Mouse (Mus musculus) fat pad, adult 2 months (tissue): ENCODE results near the gene Wfikkn2.
"Not testable (repeated sequence)": the region's sequence is repeated elsewhere in the genome, so short reads cannot be mapped to it uniquely, and the experiment has no call there.

Experiments used
- DNase-seq: peaks from one replicate; pipeline ENCODE4 v3.0.0-alpha.2; 2011; ENCODE audit warnings: low read depth, low spot score; ENCODE audit errors: extremely low read depth

Gene Wfikkn2

DNA sequence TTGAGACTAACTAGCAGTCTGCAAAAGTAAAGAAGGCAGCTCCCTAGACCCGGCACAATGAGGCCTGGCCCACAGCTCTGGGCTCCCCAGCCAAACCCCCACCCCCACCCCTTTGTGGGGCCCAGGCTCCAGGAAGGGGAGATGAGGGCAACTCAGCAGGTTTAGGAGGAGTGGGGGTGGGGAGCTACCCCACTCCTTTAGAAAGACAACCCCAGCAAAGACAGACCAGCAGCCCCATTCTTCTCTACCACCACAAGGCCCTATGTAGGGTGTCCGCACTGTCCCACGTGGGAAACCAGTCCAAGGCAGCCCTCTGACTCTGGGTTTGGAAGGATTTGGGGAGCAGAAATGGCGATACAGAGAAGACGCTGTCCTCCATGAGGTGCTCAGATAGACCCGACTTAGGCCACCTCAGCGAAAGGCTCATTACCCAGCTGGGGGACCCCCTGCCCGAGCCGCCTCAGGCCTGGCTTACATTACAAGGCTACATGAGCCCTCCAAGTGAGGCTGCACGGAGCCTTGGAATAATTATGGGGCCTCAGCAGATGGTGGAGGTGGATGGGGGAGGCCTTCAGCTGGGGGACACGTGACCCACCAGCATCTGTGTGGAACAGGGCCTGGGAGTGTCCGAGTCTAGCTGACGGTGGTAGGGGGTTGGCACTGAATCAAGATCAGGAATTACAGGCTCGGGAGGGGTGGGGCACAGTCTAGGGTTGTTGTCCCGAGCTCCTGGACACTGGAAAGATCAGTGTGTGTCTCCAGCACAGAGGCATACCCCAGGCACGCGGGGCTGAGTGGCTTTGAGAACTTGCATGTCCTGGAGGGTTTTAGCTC is at the start of gene Wfikkn2:
TSS of gene Wfikkn2 (minus strand) at position 51 of the 834 bp plus-strand sequence.
- no peak for DNase-seq

GRCm38 (mm10) chr11:94294996-94295845 is 49.4 kb upstream of the Wfikkn2 start:
- no peak for DNase-seq

- no peak for DNase-seq
Measured at GRCm38 (mm10) chr11:94290062-94290740, 44.4 kb upstream of the Wfikkn2 start.

- DNase-seq, result no peak
Measured at GRCm38 (mm10) chr11:94287105-94287504, 41.3 kb upstream of the Wfikkn2 start.

DNA sequence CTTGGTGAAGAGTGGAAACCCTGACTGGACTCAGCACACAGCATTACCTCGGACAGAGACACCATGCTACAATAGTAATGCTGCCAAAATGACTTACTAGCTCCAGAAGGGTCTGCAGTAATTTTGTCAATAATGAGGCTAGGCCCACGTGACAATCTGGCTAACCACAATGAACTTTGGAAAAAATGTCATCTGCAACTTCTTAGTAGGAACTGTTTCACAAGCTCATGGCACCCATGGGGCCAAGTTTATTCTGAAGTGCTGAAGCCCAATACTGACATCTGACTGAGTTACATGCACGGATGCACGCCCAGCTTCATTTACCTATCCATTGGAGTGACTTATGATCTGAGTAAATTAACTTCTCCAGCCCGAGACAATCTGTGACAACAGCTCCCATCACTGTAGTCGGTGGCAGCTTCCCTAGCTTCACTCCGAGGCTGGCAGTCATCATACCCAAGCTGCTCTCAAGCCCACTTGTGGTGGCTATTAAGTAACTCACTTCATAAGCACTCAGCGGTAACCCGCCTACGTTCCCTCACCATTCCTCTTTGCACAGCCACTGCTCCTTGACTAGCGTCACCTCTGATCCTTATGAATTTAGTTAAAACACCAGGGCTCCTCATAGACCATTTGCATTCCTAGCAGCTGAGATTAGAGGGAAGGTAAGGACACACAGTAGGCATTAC is 40.2 kb upstream of the Wfikkn2 start:
- DNase-seq, result no peak

DNA sequence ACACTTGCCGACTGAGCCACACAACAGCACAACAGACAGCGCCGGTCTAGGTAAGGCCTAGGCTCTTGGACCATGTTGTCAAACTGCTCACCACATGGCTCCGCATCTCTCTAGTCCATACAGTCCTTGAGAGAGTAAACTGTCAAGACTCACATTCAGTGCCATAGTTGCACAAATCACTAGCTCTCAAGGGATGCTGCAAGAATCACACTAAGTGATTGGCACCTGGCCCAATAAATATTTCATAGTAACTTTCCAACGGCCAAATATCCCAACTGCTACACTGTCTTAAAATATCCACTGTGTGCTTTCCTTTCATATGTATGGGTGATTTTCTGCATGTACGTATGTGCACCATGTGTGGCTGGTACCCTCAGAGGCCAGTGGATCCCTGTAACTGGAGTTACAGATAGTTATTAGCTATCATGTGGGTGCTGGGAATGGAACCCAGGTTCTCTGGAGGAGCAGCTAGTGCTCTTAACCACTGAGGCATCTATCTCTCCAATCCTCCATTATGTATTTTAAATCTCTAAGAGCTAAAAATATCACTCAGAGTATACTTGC is 37.8 kb upstream of the Wfikkn2 start:
- no peak for DNase-seq

- DNase-seq, result no peak
Measured at GRCm38 (mm10) chr11:94282291-94282690, 36.5 kb upstream of the Wfikkn2 start.

DNA sequence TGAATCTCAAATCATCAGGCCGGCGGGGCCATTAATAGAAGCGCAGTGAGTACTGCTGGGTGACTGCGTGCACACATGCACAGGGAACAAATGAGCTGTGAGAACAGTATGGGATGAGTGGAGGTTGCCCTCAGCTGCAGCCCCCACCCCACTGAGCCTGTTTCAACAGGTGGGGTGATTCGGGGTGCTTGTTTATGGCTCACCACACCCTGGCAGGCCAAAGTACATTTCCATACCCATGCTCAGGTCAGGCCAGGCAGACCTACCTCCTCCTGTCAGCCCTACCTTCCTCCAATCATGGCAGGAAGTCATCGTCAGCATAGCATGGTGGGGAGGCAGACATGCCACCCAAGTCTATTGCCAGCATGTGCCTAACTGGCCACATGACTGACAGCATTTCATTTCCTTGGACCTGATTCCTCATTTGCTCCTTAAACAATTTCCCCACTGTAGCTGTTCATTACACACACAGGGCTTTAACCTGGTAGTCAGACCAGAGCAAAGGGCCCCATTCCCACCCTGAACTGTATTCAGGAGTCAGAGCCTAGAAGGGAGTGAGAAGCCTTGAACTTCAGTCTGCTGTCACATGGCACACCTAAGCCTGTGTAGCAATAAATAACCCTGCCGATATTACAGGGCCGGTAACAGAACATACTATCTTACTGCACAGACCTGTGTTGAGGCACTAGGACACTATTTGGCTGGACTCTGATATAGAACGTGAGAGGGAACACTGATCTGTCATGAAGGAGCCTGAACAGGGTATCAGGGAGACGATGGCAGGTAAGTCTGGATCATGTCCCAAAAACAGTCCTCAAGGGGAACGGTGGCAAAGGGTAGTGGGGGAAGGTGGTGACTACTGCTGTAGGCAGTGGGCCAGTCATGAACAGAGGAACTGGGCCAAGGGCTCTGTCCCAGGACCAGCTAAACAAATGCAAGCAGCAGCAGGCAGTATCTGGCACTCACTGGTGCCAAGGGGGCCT is 35.7 kb upstream of the Wfikkn2 start, which contains the start of gene Gm21885:
TSS of gene Gm21885 (plus strand) at position 675 of the 983 bp plus-strand sequence.
- DNase-seq, result no peak

GRCm38 (mm10) chr11:94276869-94277337 is 31.1 kb upstream of the Wfikkn2 start:
- DNase-seq, result no peak

DNA sequence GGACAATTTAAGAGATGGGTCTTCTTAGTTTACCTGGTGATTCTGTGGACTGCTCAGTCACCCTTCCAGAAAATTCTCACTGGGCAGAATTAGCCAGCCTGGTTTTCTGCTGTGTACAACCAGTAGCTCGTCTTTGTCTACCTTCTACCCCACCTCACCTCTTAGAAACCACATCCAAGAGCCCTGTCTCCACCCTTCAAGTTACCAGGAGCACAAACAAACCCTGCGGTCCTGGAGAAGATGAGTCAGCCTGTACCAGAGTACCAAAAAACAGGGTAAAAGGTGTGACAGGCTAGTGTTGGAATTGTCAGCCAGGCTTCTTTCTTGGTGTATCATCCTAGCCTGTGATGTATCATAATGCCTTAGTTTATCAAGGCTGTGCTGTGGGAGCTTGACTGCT is 29.9 kb upstream of the Wfikkn2 start:
- no peak for DNase-seq

DNA sequence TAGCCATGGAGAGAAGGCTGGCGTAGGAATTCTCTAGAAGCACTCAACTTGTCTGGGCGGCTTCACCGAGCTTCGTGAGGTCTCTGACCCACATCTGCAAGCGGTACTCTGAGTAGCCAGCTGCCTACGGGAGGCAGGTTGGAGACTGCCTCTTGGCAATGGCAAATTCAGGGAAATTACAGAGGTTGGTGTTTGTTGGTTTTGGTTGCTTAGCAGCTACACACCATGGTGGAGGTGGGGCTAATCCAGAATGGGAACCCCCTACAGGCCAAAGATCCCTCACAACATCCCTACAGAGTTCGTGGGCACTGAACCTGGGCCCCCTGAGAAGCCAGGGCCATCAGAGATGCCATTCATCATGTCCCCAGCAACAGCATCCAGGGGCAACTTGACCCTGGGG is 29.4 kb upstream of the Wfikkn2 start:
- DNase-seq, result no peak

DNA sequence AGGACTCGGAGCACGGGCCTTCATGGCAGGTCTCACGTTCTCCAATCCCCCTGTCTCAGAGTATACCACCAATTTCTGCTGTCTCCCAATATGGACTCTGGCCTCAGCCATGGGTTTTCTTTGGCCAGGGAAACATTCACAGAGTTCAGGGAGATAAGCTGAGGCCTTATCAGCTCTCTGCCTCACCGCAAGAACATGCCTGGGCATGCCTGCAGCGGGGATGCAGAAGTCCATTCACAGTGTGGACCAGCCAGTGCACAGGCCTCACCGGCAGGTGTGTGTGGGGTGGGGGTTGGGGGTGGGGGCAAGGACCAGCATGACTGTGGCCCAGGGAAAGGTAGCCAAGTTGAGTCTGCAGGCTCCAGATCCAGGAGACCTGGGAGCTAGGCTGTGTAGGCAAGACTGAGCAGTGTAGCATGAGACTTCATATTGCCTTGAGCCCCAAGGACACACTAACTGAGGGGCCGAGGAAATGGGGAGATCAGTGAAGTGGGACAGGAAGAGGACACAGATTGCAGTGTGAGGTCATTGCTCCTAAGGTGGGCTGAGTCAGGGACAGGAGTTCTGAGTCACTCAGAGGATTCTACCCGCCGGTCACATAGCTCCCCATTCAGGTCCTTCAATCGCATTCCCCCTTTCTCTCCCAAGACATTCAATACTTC is 28.5 kb upstream of the Wfikkn2 start:
- no peak for DNase-seq

DNA sequence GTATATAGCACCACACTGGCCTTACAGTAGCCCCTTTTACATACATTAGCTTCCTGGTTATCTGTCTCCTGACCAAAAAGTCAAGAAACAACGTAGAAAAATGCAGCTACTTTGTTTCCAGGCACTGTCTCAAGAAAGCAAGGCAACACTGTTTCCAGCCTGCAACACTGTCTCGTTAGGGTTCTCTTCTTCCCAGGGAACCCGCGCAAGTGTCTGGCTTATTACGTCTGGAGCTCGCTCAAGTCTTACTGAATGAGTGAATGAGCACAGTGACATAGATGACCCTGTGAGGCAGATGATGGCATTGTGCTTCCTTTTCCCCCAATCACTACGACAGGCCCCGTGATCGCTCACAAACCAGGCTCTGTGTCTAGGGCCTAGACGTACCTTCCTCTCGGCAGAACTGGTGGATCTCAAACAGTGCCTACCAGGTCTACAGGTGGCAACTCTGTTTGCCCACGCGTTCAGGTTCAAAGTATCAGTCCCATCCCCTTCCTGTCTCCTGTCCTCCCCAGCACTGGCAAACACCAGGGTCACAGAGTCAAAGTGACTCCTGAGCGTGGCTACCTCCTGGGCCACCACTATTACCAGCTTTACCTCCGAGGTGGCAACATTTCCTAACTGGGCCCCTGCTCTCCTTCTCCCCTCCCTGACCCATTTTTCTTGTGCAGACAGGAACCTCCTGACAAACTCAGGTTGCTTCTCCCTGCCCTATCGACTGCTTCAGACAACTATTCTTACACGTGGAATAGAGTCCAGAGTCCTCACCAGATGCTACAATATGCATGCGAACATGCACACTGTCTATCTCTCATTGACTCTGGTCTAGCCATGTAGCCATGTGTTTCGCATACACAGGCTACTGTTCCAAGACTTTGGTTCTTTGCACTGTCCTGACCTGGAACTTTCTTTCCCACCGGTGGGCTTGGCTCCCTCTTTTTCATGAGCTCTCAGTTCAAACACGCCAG is 27.4 kb upstream of the Wfikkn2 start:
- DNase-seq, result no peak

DNA sequence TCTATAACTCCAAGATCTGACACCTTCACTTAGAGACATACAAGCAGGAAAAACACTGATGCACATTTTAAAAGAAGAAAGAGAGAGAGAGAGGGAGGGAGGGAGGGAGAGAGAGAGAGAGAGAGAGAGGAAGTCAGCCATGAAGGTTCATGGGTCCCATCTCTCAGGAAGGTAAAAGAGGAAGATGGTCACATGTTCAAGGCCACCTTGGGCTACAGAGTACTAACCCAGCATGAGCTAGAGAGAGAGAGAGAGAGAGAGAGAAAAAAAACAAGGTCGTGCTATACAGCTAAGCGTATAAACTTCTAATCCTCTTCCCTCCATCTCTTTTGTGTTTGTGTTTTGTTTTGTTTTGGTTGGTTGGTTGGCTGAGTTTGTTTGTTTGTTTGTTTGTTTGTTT is 25.2 kb upstream of the Wfikkn2 start:
- DNase-seq, result no peak

- no peak for DNase-seq
Measured at GRCm38 (mm10) chr11:94269906-94270305, 24.1 kb upstream of the Wfikkn2 start.

- no peak for DNase-seq
Measured at GRCm38 (mm10) chr11:94268761-94269160, 23.0 kb upstream of the Wfikkn2 start.

DNA sequence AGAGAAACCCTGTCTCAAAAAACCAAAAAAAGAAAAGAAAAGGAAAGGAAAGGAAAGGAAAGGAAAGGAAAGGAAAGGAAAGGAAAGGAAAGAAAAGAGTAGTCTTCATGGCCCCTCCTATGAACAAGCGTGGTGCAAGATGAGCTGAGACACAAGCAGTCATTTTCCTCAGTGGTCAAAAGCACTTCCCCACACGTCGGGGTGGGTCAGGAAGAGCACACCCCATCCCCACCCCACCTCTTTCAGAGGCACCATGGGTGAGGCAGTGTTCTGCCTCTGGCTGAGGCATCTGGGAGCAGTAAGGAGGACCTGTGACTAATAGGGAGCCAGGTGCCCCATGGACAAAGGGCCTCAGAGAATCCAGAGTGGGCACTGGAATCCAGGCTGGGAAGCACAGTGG is 20.4 kb upstream of the Wfikkn2 start:
- DNase-seq, result not testable (repeated sequence)
